Mouse (Mus musculus) spleen, adult 12 weeks (tissue): Measurements from ENCODE around the gene Psmc6.
A peak's percentile ranks its signal among the peaks of the same experiment; 100 is the strongest.

Experiments
- DNase-seq: peaks from one replicate; pipeline ENCODE4 v3.0.0; 2022; ENCODE audit warnings: low spot score

Gene Psmc6

GRCm38 (mm10) chr14:45329589-45330181 is at the start of gene Psmc6:
Gene Psmc6, plus strand, starts transcription at chr14:45329788.
- peak; percentile 81 for DNase-seq

GRCm38 (mm10) chr14:45282066-45282465 is 47.5 kb upstream of the Psmc6 start:
- DNase-seq: no peak

GRCm38 (mm10) chr14:45291608-45292007 is 38.0 kb upstream of the Psmc6 start:
- DNase-seq: no peak

- DNase-seq: no peak
Measured at GRCm38 (mm10) chr14:45303939-45304338, 25.6 kb upstream of the Psmc6 start.

- no peak for DNase-seq
Measured at GRCm38 (mm10) chr14:45304389-45304788, 25.2 kb upstream of the Psmc6 start.

GRCm38 (mm10) chr14:45305852-45306251 is 23.7 kb upstream of the Psmc6 start:
- no peak for DNase-seq

GRCm38 (mm10) chr14:45307630-45308328 is 21.8 kb upstream of the Psmc6 start:
- no peak for DNase-seq

- DNase-seq: no peak
Measured at GRCm38 (mm10) chr14:45309646-45310045, 19.9 kb upstream of the Psmc6 start.

GRCm38 (mm10) chr14:45310101-45310500 is 19.5 kb upstream of the Psmc6 start:
- DNase-seq: no peak

- no peak for DNase-seq
Measured at GRCm38 (mm10) chr14:45316927-45317326, 12.7 kb upstream of the Psmc6 start.

GRCm38 (mm10) chr14:45317921-45318411 is 11.6 kb upstream of the Psmc6 start:
- no peak for DNase-seq

GRCm38 (mm10) chr14:45318426-45319236 is 11.0 kb upstream of the Psmc6 start, which contains the start of gene Ero1l:
Gene Ero1l, minus strand, starts transcription at chr14:45318771.
- peak; percentile 80 for DNase-seq

- no peak for DNase-seq
Measured at GRCm38 (mm10) chr14:45319237-45319610, 10.4 kb upstream of the Psmc6 start.

- no peak for DNase-seq
Measured at GRCm38 (mm10) chr14:45320111-45320510, 9.5 kb upstream of the Psmc6 start.

- DNase-seq: no peak
Measured at GRCm38 (mm10) chr14:45321067-45321466, 8.5 kb upstream of the Psmc6 start.

- no peak for DNase-seq
Measured at GRCm38 (mm10) chr14:45321622-45322021, 8.0 kb upstream of the Psmc6 start.

GRCm38 (mm10) chr14:45322450-45322849 is 7.1 kb upstream of the Psmc6 start:
- no peak for DNase-seq

- no peak for DNase-seq
Measured at GRCm38 (mm10) chr14:45323320-45323719, 6.3 kb upstream of the Psmc6 start.

- no peak for DNase-seq
Measured at GRCm38 (mm10) chr14:45325471-45325870, 4.1 kb upstream of the Psmc6 start.

GRCm38 (mm10) chr14:45328072-45328713 is 1.4 kb upstream of the Psmc6 start:
- DNase-seq: no peak

GRCm38 (mm10) chr14:45329018-45329588 is 485 bp upstream of the Psmc6 start:
- DNase-seq: no peak
